Mouse (Mus musculus): ENCODE measurements around the gene Gng7.
"Not testable (repeated sequence)": the region's sequence is repeated elsewhere in the genome, so short reads cannot be mapped to it uniquely, and the experiment has no call there.

Gng7 gene

DNA sequence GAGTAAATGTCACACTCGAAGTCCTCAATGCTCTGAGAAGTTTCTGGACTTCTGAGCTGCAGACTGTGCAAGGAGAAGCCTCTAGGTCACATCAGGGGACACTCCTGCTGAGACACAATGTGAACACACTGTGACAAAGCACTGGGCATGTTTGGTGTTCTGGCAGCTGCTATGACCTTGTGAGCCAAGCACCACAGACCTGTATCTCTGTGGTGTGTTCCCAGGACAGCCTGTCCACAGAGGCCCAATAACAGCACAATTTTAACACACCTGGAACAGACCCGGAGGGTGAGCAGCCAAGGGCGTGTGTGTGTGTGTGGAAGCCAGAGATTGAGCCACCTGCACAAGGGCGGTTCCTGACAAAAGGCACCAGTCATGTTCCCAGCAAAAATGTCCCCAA, 20.1 kb downstream of the Gng7 start:
- DNase-seq (ENCODE audit: low spot score in 2 of 2) = no peak

DNA sequence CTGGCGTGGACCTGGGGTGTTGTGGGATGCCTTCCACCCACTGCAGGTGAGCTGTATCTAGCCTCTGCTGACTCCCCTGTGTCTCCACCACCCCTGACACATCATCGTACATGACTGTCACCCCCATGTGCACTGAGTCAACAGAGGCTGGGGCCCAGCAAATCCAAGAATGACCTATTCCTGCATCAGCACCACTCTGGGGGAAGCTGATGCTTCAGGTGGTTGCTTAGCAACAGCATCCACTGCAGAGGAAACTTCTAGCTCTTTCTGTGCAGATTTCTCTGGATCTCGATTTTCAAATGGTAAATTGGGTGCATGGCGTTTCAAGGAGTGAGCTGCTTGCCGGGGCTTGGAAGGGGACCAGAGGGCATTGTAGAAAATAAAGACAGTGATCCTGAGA, 21.5 kb downstream of the Gng7 start:
- DNase-seq (ENCODE audit: low spot score in 2 of 2) = no peak

DNA sequence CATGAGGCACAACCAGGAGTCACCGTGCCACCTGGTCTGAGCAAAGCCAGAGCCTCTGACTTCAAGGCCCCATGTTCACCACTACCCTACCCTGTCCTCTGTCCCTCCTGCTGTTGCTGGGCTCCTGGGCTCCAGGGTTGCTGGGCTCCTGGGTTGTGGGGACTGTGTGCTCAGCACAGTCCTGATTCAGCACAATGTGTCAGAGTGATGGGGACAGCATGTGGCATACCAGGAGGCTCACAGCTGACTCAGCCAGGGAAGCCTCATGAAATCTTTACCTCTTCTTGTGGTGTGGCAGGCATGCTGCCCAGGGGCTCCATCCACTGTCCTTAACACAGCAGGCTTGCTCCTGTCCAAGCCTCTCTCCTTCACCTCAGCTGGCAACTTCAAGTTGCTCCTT, 22.8 kb downstream of the Gng7 start:
- DNase-seq (ENCODE audit: low spot score in 2 of 2) = no peak

DNA sequence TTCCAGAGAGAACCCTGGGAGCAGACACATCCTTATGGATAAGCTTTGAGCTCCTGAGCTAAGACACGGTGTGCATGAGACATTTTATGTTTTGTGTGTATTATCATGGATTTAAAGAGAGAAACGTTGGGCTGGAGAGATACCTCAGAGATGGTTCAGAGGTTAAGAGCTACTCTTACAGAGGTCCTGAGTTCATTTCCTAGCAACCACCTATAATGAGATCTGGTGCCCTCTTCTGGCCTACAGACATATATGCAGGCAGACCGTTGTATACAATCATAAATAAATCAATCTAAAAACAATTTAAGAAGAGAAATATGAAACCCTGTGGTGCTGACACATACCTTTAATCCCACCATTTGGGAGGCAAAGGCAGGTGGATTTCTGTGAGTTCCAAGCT, 23.7 kb downstream of the Gng7 start:
- DNase-seq (ENCODE audit: low spot score in 2 of 2) = no peak

DNA sequence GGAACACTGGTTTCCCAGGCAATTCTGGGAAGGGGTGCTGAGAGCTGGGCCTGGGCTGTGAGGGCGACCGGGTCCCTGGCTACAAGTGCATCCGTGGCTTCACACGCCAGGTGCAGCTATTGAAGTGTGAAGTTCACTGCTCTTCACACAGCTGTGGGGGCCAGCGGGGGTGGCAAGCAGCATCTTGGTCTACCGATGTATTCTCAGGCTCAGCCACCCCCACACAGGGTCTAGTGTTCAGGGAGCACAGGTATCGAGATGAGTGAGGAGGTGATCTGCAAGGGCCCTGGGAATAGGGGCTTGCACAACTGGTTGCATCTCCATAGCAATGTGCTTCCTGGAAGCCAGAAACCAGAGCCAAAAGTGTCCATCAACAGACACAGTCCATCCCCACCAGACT, 24.3 kb downstream of the Gng7 start:
- DNase-seq (ENCODE audit: low spot score in 2 of 2) = no peak

DNA sequence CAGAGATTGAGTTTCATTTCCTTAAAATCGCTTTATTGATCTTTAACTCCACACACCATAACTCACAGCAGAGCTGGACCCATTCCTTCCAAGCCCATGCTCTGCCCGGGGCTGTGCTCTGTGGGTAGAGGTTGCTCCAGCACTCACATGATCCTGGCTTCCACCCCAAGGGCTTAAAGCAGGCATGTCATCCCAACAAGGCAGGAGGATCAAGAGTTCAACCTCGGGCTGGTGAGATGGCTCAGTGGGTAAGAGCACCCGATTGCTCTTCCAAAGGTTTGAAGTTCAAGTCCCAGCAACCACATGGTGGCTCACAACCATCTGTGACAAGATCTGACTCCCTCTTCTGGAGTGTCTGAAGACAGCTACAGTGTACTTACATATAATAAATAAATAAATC, 24.9 kb downstream of the Gng7 start:
- DNase-seq (ENCODE audit: low spot score in 2 of 2) = not testable (repeated sequence)

DNA sequence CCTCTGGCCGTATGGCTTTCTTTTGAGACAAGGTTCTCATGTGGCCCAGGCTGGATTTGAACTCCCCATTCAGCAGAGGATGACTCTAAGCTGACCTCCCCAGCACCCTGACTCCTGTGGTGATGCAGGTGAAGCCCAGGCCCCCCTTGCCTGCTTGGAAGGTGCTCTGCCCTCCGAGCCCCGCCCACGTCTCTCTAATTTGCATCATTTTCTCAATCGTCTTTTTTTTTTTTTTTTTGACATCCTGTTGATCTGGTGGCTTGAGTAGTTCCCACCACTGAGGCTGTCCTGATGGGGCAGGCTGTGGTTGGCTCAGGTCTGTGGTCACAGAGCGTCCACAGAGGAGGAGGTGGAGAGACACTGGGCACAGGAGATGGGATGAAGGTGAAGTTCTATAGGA, 25.3 kb downstream of the Gng7 start:
- DNase-seq (ENCODE audit: low spot score in 2 of 2) = no peak

DNA sequence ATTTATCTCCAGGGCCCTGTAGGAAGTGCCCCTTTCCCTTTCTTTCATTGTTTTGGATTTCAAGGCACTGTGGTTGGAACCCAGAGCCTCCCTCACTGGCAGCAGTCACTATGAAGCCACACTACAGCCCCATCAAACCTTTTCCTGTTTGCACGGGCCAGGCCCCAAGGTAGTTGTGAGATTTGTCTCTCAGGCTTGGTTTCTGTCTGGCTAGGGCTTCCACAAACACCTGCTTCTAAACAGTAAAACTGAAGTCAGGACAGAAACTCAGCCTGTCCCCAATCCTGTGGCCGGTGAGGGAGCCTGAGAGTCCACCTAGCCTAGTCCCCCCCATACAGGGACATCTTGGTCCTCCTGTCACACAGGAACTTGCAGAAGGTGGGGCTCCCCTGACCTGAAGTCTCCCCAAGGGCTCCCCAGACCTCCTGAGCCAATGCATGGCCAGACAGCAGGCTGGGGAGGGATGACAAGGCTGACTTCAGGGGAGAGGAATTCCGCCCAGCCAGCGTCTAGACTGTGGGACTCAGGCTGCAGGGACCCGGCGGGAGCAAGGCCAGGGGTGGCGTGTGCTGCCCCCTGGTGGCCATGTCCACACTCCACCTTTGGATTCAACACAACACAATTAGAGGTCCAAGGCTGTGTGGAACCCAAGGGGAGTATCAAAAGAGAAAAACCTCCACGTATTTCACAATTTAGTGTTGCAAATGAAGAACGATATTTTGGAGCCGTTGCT, 26.9 kb downstream of the Gng7 start:
- DNase-seq (ENCODE audit: low spot score in 2 of 2) = peak in 1 of 2 experiments; percentile 59

DNA sequence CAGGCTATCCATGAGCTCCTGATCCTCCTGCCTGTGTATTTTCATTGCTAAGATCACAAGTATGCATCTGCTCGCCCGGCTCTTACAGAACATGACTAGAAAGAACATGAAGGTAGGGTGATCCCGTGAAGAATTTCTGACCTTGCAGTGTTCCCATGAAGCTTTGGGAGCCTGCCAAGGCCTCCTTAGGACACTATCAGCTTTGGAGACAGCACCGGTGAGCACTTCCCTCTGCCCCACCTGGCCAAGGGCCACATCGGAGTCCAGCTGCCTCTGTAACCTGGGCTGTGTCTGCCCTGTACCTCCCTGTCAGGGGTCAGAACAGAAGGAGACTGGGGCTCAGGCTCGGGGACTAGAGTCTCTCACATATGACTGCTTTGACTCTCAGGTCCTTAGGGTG, 28.0 kb downstream of the Gng7 start:
- no peak for DNase-seq (ENCODE audit: low spot score in 2 of 2)

DNA sequence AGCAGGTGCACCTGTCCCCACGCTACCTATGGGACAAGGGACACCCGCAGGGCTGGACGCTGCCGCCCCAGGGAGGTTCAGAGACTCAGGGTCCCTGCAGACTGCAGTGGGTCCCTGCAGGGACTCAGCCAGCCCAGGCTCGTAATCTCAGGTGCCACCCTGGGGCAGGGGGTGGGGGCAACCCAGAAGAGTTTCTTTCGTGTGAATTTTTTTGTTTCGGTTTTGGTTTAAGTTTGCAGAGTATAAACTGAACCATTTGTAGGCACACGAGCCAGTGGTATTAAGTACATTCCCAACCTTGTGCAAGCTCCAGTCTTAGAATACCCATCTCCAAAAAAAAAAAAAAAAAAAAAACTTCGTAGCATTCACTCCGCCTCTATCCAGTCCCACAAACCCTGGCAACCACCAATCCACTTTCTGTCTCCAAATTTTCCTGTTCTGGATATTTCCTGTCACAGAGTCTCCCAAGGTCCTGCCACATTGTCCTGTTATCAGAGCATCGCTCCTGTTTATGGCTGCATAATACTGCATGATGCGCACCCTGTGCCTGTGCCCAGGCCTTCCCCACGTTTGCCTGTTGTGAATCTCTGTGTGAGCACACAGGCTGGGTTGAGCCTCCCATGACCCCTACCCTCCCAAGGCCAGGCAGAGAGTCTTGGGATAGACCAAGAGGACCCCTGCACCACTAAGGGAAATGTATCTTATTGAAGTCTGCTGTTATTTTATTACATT, 28.6 kb downstream of the Gng7 start:
- no peak for DNase-seq (ENCODE audit: low spot score in 2 of 2)

DNA sequence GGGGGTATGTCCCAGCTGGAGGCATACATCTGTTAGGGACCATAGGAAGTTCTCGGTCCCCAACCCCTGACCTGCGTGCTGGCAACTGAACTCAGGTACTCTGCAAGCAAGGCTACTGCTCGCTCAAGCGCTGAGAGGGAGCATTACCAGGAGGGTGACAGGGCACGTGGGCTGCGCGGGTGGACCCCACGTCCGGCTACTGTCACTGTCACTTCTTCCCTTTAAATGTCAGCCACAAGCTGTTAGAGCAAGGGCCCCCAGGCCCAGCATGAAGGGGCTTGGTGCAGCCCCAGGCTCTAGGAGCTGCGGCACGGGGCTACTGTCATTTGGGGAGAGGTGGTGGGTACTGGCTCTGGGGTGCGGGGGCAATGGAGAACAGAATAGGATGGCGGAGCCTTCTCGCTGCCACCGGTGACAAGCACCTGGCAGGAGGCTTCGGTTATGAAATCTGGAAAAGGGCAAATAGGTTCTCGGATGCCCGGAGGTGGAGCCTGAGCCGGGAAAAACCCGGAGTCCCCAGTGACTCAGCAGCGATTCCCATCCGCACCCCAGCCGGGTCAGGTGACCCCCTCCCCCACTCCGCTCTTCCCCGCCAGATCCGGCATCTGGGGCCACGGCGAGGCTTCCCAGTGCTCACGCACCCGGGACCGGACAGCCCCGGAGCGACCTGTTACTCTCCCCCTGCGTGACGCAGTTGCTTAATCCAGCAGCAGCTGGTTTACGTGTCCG, 29.3 kb downstream of the Gng7 start:
- DNase-seq (ENCODE audit: low spot score in 2 of 2) = no peak

DNA sequence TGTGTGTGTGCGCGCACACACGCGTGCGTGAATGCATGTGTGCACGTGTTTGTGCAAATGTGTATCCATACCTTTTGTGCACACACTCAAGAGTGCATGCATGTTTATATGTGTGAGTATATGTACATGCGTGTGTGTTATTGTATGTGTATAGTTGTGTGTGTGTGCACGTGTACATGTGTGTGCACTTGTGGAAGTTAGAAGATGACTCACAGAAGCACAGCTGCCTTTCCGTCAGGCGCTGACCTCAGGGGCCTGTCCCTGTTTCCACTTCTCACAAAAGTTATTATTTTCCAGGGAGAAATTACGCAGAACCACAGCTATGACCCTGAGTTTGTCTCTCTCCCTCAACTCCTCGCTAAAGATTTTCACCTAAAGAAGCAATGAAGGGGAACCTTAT, 30.5 kb downstream of the Gng7 start:
- no peak for DNase-seq (ENCODE audit: low spot score in 2 of 2)

DNA sequence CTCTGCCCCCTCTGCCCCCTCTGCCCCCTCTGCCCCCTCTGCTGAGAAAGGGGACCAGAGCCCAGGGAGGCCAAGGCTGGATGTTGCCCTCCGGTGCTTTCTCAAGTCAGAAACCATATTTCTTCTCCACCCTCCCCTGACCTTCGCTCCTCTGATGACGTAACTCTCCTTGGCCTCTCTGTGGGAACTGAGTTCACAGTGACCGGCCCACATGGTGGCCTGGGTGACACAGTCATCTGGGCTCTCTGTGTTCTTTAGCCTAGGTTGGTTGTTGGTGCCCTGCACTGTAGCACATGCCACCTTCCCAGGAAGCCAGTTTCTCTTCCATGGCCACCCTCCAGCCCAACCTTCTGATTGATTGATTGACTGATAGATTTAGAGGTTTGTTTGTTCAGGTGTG, 32.4 kb downstream of the Gng7 start:
- no peak for DNase-seq (ENCODE audit: low spot score in 2 of 2)

DNA sequence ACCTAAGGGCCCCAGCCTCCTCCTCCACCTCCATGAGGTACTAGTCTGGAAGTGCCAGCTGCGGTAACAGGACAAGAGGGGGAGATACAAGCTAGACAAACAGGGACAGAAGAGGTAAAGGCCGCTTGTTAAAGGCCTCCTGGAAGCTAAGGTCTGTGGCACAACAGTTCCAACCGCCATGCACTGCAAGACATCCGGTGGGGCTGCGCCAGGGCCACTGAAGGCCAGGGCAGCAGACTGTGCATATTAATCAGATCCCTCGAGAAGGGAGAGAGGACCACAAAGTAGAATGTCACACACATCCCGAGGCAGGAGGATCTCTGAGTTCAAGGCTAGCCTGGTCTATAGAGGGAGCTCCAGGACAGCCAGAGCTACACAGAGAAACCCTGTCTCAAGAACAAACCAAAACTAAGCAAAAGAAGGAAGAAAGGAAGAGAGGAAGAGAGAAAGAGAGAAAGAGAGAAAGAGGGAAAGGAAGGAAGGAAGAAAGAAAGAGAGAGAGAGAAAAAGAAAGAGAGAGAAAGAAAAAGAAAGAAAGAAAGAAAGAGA, 33.1 kb downstream of the Gng7 start:
- DNase-seq (ENCODE audit: low spot score in 2 of 2) = no peak

DNA sequence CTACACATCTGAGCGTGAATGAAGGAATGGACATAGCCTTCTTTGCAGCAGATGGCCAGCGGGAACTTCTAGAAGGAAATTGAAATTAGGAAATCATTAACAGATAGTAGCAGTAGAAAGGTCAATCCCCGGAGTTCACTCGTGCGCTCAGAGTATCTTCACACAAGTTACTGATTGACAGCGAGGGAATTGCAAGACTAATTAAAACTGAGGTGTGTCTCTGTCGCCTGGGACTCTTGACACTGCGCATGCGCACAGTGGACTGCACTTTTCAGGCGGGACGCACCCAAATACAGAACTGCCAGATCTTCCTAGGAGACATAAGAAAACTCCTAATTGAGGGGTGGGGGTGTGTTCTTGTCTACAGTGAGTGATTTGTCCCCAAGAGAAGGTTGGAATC, 39.3 kb downstream of the Gng7 start:
- no peak for DNase-seq (ENCODE audit: low spot score in 2 of 2)

DNA sequence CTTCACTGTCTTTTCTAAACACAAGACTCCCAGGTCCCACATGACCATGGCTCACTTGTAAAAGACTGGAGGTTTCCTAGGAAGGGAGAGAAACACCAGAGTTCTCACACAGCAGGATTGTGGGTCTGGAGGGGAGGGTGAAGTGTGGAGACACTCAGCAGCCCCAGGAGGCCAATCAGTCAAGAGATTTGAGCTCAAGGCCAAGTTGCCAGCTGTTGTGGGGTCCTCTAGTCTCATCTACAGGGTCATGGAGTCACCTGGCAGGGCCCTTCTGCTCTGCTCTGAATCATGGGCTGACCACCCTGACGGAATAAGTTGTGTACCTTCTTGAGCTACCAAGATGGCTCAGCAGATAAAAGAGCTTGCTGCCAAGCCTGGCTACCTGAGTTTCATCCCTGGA, 41.0 kb downstream of the Gng7 start:
- DNase-seq (ENCODE audit: low spot score in 2 of 2) = no peak

DNA sequence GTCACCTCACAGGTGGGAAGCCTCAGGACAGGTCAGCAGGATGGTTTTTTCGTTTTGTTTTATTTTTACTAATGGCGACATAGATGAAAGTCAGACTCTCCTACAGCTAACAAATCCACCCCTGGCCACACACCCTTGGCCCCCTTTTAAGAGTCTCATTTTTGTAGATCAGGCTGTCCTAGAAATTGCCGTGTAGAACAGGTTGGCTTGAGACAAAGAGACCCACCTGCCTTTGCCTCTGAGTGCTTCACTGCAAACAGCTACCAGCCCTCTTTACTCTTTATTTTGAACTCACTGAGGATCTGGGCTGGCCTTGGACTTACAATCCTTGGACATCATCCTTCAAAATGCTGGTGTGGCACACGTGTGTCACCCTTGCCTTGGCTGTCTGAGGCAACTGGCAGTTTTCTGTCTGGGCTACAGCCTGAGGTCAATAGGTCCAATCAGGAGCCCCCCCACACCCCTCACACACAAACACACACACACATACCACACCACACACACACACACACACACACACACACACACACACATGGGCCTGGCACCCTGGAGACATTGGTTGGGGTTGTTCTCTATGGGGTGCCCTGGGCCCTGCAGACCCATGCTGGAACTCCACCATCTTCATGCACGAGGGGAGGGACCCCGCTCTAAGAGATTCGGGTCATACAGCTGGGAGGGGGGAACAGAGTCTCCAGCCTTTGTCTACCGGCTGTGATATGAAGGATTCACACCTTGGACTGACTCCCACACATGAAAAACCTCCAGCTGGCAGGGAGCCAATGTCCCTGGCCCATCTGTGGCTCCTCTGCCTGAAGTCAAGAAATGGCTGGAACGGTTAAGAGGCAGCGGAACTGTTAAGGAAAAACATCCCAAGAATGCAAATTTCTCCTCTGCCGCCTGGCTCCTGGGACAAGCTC, 42.4 kb downstream of the Gng7 start:
- DNase-seq (ENCODE audit: low spot score in 2 of 2) = no peak

DNA sequence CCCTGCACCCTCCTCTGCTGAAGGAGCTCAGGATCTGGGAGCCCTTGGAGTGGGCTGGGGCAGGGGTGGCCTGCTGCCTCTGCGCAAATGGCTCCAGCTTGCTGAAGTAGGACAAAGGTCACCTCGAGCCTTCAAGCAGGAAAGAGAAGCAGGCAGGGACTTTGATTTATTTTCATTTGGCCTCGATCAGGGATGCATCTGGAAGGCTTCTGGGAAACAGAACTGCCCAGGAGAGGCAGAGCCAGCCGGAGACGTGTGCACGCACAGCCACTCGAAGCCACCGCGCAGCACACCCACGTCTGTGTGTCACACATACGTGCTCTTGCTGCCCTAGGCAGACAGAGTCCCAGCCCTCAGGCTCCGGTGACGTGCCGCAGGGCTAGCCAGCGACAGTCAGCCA, 43.2 kb downstream of the Gng7 start:
- no peak for DNase-seq (ENCODE audit: low spot score in 2 of 2)

DNA sequence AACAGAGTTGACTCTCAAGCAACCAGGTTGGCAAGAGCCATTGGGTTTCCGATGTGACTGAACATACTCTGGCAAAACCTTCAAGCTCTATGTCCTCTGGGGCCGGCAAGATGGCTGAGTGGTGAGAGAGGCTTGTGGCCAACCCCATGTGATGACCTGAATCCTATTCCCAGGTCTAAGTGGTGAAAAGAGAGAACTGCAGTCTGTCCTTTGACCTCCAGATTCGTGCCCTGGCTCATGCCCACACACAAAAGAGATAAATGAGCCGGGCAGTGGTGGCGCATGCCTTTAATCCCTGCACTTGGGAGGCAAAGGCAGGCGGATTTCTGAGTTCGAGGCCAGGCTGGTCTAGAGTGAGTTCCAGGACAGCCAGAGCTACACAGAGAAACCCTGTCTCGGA, 44.6 kb downstream of the Gng7 start:
- no peak for DNase-seq (ENCODE audit: low spot score in 2 of 2)

DNA sequence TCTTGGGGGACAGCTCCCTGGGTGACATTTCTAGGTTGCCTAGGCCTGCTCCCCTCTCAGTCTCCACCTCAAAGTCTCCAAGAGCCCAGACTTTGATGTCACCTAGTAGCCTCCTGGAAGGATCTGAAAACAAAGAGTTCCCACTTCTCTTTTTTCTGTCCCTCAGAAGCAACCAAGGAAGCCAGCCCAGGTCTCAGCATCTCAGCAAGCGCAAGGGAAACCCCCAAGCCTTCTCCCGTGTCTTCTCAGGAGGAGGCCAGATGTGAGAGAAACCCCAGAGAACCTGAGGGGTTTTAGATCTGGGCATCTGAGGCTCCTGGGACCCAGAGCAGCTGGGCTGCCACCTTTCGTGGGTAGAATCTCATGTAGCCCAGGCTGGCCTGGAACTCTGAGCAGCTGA, 45.4 kb downstream of the Gng7 start:
- DNase-seq (ENCODE audit: low spot score in 2 of 2) = no peak

DNA sequence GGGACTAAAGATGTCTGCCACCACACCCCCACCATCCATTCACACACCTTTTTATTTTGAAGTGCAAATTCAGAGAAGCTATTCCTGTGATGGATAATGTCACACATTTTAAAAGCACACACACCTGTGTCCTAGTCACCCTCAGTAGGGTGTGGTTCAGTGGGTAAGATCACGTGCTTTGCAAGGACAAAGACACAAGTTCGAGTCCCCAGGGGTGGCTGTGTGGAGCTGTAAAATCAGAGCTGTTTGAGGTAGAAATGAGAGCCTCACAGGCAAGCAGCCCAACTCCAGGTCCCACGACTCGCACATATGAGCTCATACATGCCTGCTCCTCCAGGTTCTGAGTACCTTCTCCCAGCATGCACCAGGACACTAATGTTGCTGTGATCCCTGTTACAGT, 46.6 kb downstream of the Gng7 start:
- no peak for DNase-seq (ENCODE audit: low spot score in 2 of 2)

All from frontal cortex, postnatal 14 days (tissue).